Mouse (Mus musculus): ENCODE data around the gene Dad1.

DNA sequence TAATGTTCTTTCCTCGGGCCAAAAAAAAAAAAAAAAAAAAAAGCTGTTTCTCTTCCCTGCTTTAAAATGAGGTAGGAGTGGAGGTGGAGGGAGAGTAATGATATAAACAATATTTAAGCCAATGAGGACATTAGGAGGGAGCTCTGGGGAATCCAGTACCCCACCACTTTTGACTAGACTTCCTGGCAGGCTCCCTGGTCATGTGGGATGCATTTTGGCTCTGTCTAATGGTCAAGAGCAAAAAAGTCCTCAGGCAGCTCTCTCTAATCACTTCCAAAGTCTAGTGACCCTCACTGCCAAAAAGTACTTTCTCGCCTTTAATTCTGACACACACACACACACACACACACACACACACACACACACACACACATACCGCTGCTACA lies 61.4 kb downstream of the Dad1 start:
- TF ChIP-seq POLR2A (IDR thresholded peaks at IDR 0.05; ENCODE audit: borderline replicate concordance, extremely low read depth, low read depth, low read length) (no peak), CTCF (IDR thresholded peaks at IDR 0.05; ENCODE audit: insufficient read depth, low read length) (no peak)

All from lung, adult 2 months (tissue).